Mouse (Mus musculus) testis, adult 2 months (tissue): ENCODE data around the gene Gm44790.
A peak's percentile ranks its signal among the peaks of the same experiment; 100 is the strongest.

Experiments used
- CTCF ChIP-seq: fragments of 200-500 bp; IDR thresholded peaks from 2 replicates; pipeline ENCODE4 v1.5.1; 2012; ENCODE audit warnings: low read depth, mild to moderate bottlenecking, inconsistent platforms, low read length, moderate library complexity; ENCODE audit not compliant: control insufficient read depth, insufficient read depth, insufficient replicate concordance
- POLR2A ChIP-seq: fragments of 200-500 bp; IDR thresholded peaks from 2 replicates; pipeline ENCODE4 v1.6.1; 2012; ENCODE audit warnings: low read depth, mild to moderate bottlenecking, inconsistent platforms, low read length, moderate library complexity; ENCODE audit not compliant: control insufficient read depth

- TF ChIP-seq CTCF (no peak; the same call in 1 of the 2 replicates), POLR2A (peak; percentile 97)
These were observed 12.0 kb downstream of the Gm44790 start, which contains the start of gene C87436 for GRCm38 (mm10) chr6:86438272-86439118.
